Mouse (Mus musculus): ENCODE measurements around the gene Rad23a. TPM values are rescaled to one million over a fixed set of nuclear protein-coding genes. Genes with fewer than 3 reads are reported as not detected.
A peak's percentile ranks its signal among the peaks of the same experiment; 100 is the strongest.

Gene Rad23a
- polyA plus RNA-seq, 1 experiment = 57.6 TPM

DNA sequence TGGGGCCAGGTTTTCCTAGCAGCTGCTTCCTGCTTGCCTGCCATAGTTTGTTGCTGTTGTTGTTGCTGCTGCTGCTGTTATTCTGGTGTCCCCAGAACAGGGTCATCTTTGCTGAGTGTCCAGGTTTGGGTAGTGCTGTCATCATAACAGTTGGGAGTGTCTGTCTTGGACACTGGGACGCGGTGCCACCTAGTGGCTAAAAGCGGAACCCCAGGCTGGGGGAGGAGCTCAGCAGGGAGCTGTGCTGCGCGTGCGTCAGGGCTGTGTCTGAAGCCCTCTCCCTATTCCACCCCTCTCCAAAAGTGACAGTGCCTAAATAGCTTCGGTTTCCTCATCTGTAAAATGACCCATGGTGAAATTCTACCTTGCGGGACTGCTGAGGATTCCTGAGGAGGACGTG, 24.9 kb downstream of the Rad23a start:
- Histone ChIP-seq H3K27ac (ENCODE audit: insufficient read depth, low read length) (no peak overlapping the region), H3K4me3 (ENCODE audit: insufficient read depth, low read length) (no peak overlapping the region)
- TF ChIP-seq CTCF (IDR thresholded peaks at IDR 0.05; ENCODE audit: borderline replicate concordance, insufficient read depth, low read length) (peak; percentile 88), POLR2A (IDR thresholded peaks at IDR 0.05; ENCODE audit: low read depth, low read length) (no peak)

DNA sequence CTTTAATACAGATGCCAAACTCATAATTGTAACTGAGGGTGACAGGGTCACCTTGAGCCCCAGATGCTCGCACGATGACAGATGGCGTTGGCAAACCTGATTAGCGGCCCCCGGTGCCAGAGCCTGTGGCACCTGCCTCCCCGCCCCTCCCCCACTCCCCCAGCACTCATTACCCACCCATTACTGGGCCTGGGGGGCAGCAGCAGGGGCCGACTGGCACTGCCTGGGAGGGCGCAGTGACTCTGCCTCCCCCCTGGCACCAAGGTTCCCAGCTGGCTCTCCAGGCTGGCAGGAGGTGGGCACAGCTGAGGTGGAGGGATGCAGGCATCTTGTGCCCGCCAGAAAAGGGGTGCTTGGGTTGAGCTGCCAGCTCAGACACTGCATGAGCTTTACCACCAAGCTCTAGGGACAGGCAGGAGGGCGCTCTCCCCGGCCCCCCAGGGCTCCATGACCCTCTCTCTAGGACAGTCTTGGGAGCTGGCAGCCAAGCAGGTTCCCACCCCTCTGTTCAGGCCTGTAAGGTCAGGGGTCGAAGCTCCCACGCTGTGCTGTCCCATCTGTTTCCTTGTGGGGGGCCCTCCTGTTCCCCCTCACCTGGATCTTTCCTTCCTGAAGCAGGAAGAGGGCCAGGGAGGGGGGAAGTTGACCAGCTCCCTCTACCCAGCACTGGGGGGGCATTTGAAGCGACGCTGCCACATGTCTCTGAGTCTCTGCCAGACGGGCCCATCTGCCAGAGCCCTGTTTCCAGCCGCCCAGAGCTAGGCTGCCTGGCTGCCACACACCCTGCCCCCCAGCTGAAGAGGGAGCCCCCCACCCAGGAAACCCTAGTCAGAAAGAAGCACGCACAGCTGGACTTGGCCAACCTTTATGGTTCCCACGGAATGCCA, 25.7 kb downstream of the Rad23a start:
- TF ChIP-seq POLR2A (IDR thresholded peaks at IDR 0.05; ENCODE audit: low read depth, low read length) (no peak), CTCF (IDR thresholded peaks at IDR 0.05; ENCODE audit: borderline replicate concordance, insufficient read depth, low read length) (no peak)
- Histone ChIP-seq H3K4me1 (ENCODE audit: control insufficient read depth, insufficient read depth, low read length) (no peaks in the 10 kb centered on the region), H3K4me3 (ENCODE audit: insufficient read depth, low read length) (no peak overlapping the region), H3K27ac (ENCODE audit: insufficient read depth, low read length) (no peak overlapping the region)

More for the DNA sequence above, 24.9 kb downstream of the Rad23a start:
- no peaks in the 10 kb centered on the region for H3K4me1 ChIP-seq (ENCODE audit: control insufficient read depth, insufficient read depth, low read length)

DNA sequence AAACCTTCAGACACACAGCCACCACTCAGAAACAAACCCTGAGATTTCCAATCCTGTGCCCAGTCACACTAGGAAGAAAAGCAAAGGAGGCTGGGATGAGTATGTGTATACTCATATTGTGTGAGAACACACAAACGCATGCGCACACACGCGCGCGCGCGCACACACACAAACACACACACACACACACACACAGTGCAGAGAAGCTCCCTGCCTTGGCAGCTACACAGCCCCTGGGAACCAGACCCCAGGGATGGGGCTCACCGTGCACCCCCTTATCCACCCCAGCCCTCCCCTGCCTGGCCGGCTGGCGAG, 26.3 kb downstream of the Rad23a start:
- H3K4me1 ChIP-seq (ENCODE audit: control insufficient read depth, insufficient read depth, low read length) = no peaks in the 10 kb centered on the region
- TF ChIP-seq POLR2A (IDR thresholded peaks at IDR 0.05; ENCODE audit: low read depth, low read length) = no peak
- no peak overlapping the region for H3K27ac ChIP-seq (ENCODE audit: insufficient read depth, low read length)
- H3K4me3 ChIP-seq (ENCODE audit: insufficient read depth, low read length) = no peak overlapping the region

DNA sequence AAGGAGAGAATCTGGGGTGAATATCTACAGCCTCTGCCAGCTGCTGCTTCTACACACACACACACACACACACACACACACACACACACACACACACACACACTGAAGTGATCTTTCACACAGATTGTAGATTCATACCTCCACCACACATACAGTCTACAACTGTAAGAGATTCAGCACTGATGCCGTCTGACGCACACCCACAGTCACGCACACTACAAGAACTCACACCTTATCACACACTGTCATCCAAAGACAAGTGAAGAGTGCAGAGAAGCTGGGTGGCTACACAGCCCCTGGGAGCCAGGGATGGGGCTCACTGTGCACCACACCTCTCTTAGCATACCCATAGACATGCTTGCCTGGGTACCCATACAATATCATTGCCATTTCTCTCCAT, 26.6 kb downstream of the Rad23a start:
- TF ChIP-seq POLR2A (IDR thresholded peaks at IDR 0.05; ENCODE audit: low read depth, low read length) = no peak
- TF ChIP-seq CTCF (IDR thresholded peaks at IDR 0.05; ENCODE audit: borderline replicate concordance, insufficient read depth, low read length) = no peak
- Histone ChIP-seq H3K4me1 (ENCODE audit: control insufficient read depth, insufficient read depth, low read length) (no peaks in the 10 kb centered on the region), H3K4me3 (ENCODE audit: insufficient read depth, low read length) (no peak overlapping the region), H3K27ac (ENCODE audit: insufficient read depth, low read length) (no peak overlapping the region)

DNA sequence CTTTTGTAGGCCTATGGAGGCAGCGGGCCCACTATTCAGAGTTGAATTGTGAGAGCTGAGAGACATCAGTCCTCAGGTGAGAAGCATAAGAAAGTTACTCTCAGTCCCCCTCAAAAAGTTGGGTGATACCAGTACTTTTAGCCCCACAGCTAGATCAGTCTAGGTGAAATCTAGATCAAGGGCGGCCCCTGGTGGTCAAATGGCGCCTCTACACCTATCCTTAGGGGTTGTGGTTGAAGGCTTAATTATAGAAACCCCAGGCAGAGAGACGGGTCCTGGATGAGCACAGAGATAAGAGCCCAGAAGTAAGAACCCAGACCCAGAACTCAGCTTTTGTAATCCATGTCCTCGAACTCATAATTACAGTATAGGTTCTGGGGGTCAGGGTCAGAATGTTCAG, 27.4 kb downstream of the Rad23a start:
- TF ChIP-seq CTCF (IDR thresholded peaks at IDR 0.05; ENCODE audit: borderline replicate concordance, insufficient read depth, low read length) = no peak
- TF ChIP-seq POLR2A (IDR thresholded peaks at IDR 0.05; ENCODE audit: low read depth, low read length) = no peak
- H3K4me1 ChIP-seq (ENCODE audit: control insufficient read depth, insufficient read depth, low read length) = no peaks in the 10 kb centered on the region
- no peak overlapping the region for H3K4me3 ChIP-seq (ENCODE audit: insufficient read depth, low read length)
- H3K27ac ChIP-seq (ENCODE audit: insufficient read depth, low read length) = no peak overlapping the region

DNA sequence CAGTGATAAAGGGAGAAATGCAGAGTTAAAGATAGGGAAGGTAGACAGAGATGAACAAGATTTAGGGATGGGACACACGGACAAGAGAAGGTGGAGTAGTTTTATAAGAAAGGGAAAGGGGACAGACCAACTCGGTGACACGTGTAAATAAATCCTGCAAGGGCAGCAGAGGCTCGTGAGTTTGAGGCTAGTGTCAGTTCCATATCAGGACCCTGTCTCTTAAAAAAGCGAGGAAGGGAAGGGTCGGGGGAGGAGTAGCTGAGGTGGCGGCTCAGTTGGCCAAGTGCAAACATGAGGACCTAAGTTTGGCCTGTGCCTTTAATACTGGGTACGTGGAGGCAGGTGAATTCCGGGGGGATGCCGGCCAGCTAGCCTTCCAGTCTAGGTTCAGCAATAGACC, 29.2 kb downstream of the Rad23a start:
- Histone ChIP-seq H3K4me1 (ENCODE audit: control insufficient read depth, insufficient read depth, low read length) (no peaks in the 10 kb centered on the region), H3K27ac (ENCODE audit: insufficient read depth, low read length) (no peak overlapping the region), H3K4me3 (ENCODE audit: insufficient read depth, low read length) (peak overlapping the region; percentile 26; the same call in 1 of the 2 replicates)
- TF ChIP-seq POLR2A (IDR thresholded peaks at IDR 0.05; ENCODE audit: low read depth, low read length) (no peak), CTCF (IDR thresholded peaks at IDR 0.05; ENCODE audit: borderline replicate concordance, insufficient read depth, low read length) (no peak)

DNA sequence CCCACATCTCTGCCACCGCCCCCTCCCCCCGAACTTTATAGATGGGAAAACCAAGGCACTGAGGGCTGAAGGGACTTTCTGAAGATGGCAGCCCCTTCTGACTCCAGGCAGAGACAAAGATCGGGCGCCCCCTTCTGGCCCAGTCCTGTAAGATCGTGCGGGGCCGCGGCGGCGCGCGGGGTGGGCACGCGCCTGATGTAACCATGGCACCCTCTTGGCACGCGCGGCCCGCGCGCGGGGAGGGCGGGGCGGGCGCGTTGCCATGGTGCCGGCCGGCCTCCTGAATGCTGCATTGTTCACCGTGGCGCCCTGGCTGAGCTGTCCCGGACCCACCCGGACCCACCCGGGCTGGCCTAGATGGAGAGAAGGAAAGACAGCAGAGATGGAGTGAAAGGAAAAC, 29.6 kb downstream of the Rad23a start:
- Histone ChIP-seq H3K4me1 (ENCODE audit: control insufficient read depth, insufficient read depth, low read length) (no peaks in the 10 kb centered on the region), H3K4me3 (ENCODE audit: insufficient read depth, low read length) (peak overlapping the region; percentile 26; the same call in 1 of the 2 replicates), H3K27ac (ENCODE audit: insufficient read depth, low read length) (no peak overlapping the region)
- TF ChIP-seq POLR2A (IDR thresholded peaks at IDR 0.05; ENCODE audit: low read depth, low read length) = no peak
- TF ChIP-seq CTCF (IDR thresholded peaks at IDR 0.05; ENCODE audit: borderline replicate concordance, insufficient read depth, low read length) = peak; percentile 49

DNA sequence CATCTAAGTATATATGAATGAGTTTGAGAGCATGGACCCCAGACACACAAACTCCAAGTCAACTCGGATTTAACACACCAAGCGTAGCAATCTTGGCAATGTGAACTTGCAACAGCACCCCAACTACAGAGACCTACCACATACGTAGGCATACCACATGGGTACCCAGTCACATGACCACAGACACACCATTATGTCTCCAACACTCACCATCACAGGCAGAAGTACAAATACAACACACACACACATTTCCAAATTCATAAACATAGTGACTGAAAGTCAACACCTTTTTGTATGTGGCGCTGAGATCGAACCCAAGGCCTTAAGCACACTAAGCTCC, 30.6 kb downstream of the Rad23a start:
- H3K4me1 ChIP-seq (ENCODE audit: control insufficient read depth, insufficient read depth, low read length) = no peaks in the 10 kb centered on the region
- H3K4me3 ChIP-seq (ENCODE audit: insufficient read depth, low read length) = no peak overlapping the region
- TF ChIP-seq CTCF (IDR thresholded peaks at IDR 0.05; ENCODE audit: borderline replicate concordance, insufficient read depth, low read length) (no peak), POLR2A (IDR thresholded peaks at IDR 0.05; ENCODE audit: low read depth, low read length) (no peak)
- no peak overlapping the region for H3K27ac ChIP-seq (ENCODE audit: insufficient read depth, low read length)

DNA sequence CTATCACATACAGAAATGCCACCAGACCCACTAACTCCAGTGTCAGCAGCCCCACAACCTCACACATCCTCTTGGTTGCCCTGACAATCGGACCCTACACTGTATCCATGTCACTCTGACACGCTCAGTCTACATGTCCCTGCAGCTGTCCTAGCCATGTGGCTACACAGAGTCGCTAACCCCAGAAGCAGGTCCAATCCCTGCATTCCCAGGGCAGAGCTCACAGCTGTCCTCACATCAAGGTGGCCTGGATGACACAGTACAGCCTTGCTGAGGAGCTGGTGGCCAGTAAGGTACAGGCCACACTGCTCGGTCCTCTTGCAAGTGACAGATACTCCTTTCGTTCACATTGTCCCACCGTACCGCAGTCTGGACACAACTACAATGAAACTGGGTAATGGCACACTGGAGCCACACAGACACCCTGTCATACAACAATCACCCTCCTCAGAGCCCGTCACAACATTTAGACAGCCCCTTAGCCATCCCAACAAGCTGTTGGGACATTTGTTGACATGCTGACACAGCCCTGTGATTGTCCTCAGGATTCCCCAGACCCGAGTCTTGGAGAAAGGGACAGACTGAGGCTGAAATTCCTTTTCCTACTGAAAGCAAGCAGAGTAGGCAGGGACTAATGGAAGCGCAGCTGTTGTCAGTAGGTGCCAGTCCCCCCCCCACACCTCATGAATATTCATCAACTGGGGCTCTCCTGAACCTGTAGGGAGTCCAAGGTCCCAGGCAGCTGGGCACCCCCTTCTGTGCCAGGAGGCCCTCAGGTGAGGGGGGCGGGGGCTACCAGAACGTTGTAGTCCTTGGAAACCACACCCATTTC, 31.1 kb downstream of the Rad23a start:
- Histone ChIP-seq H3K4me1 (ENCODE audit: control insufficient read depth, insufficient read depth, low read length) (no peaks in the 10 kb centered on the region), H3K27ac (ENCODE audit: insufficient read depth, low read length) (no peak overlapping the region)

DNA sequence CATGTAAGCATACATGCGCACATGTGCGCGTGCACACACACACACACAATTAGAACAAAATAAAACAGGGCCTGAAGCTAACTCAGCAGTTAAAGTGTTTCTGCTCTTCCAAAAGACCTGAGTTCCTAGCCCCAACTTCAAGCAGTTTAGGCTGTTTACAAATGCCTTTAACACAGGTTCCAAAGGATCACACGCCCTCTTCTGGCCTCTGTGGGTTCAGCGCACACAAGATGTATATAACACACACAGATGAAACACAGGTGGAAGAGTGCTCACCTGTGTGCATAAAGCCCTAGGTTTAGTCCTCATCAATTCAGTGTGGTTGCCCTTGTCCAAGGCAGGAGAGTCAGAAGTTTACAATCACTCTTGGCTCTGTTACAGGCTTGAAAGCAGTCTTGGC, 34.4 kb downstream of the Rad23a start:
- TF ChIP-seq POLR2A (IDR thresholded peaks at IDR 0.05; ENCODE audit: low read depth, low read length) = no peak; the same call in 1 of the 2 replicates
- no peak for TF ChIP-seq CTCF (IDR thresholded peaks at IDR 0.05; ENCODE audit: borderline replicate concordance, insufficient read depth, low read length)
- Histone ChIP-seq H3K27ac (ENCODE audit: insufficient read depth, low read length) (no peak overlapping the region), H3K4me3 (ENCODE audit: insufficient read depth, low read length) (no peak overlapping the region), H3K4me1 (ENCODE audit: control insufficient read depth, insufficient read depth, low read length) (no peaks in the 10 kb centered on the region)

More for the DNA sequence above, 31.1 kb downstream of the Rad23a start:
- H3K4me3 ChIP-seq (ENCODE audit: insufficient read depth, low read length) = no peak overlapping the region
- TF ChIP-seq POLR2A (IDR thresholded peaks at IDR 0.05; ENCODE audit: low read depth, low read length) = no peak
- TF ChIP-seq CTCF (IDR thresholded peaks at IDR 0.05; ENCODE audit: borderline replicate concordance, insufficient read depth, low read length) = no peak

All from embryonic fibroblast, embryonic 13.5 days (primary cell).